ENCODE assay signal across 16 mouse cellular contexts in the genomic region with DNA sequence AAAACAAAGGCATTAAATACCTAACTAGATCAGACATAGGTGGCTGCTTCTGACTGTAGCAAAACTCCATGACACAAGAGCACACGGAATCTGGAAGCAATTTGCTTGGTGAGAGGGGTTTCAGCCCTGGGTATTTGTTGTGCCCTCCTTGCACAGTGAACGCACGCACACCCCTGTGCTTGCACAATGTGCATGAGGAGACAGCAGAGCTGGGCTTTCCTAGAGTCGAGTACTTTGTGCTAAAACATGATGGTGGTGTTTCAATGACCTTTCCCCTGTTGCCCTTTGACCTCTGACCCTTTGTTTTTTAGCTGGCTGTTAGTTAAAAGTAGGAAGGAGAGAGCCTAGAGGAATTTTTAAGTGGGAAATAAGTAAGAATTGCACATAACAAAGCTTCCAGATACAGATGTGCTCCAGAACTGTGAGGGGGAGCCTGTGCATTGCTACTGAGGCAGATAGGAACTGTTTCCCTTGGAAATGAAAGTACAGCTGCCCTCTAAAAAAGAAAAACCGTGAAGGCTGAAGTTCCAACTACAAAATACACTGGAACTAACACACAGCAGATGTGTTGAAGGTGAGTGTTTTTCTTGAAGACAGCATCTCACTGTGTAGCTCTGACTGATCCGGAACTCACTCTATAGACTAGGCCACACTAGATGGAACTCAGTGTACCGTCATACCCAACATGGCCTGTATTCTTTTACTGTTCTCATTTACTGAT.
DNase-seq lines count a peak whose midpoint lies in the region; ATAC-seq lines count a peak whose summit lies in the region.
"Had no signal": no experiment of that assay in that cellular context is flagged by ENCODE, and none has a peak within 500 bp of the region (broad histone marks: within the 10 kb centered on the region; RNA-seq: fewer than 3 reads in every experiment).

No protein-coding gene starts in this region.

- H3K9ac ChIP-seq in kidney, embryonic 14.5 days (ENCODE audit: low read depth, low read length): no peak overlapping the region
- H3K9ac ChIP-seq in limb, embryonic 12.5 days (replicated peaks): no peak overlapping the region; the same call in 1 of the 2 replicates
- no peak overlapping the region for H3K9ac ChIP-seq in heart, embryonic 12.5 days
- H3K9ac ChIP-seq: heart, embryonic 15.5 days; hindbrain, embryonic 14.5 days; lung, embryonic 15.5 days had no signal

- no peak overlapping the region for H3K4me2 ChIP-seq in kidney, embryonic 14.5 days (replicated peaks; ENCODE audit: low read depth, low read length)
- H3K4me2 ChIP-seq in limb, embryonic 12.5 days: no peak overlapping the region
- H3K4me2 ChIP-seq in heart, embryonic 12.5 days: no peak overlapping the region
- H3K4me2 ChIP-seq: heart, embryonic 15.5 days; hindbrain, embryonic 14.5 days; lung, embryonic 15.5 days had no signal

- peak; percentile 23 for DNase-seq in kidney, postnatal 14 days
- DNase-seq in ZHBTc4 (ENCODE audit: low read depth, low spot score): peak; percentile 33
- peak; percentile 67 for DNase-seq in embryonic facial prominence, embryonic 10.5 days (ENCODE audit: low spot score)
- no peak for DNase-seq in cerebellum, adult 11 months
- DNase-seq: adrenal gland, postnatal 10 days; cerebellum, adult 2 months; midbrain, embryonic 14.5 days; right cerebral cortex, postnatal 25 days had no signal

- no peak overlapping the region for H3K27ac ChIP-seq in kidney, embryonic 14.5 days (ENCODE audit: low read depth, low read length)
- peak overlapping the region; percentile 84 for H3K27ac ChIP-seq in embryonic facial prominence, embryonic 10.5 days (replicated peaks)
- peak overlapping the region; percentile 91 for H3K27ac ChIP-seq in limb, embryonic 12.5 days
- H3K27ac ChIP-seq in heart, embryonic 12.5 days (ENCODE audit: poor library complexity, severe bottlenecking): no peak overlapping the region; the same call in 1 of the 2 replicates
- H3K27ac ChIP-seq: hindbrain, embryonic 14.5 days; lung, embryonic 15.5 days had no signal

- no peak for ATAC-seq in kidney, embryonic 14.5 days (ENCODE audit: low FRiP score, low TSS enrichment)
- no peak; the same call in 1 of the 2 replicates for ATAC-seq in limb, embryonic 12.5 days (ENCODE audit: insufficient number of reproducible peaks, insufficient read depth, low FRiP score, low TSS enrichment, low read depth)
- ATAC-seq in heart, embryonic 12.5 days (ENCODE audit: insufficient number of reproducible peaks, low FRiP score): no peak
- ATAC-seq: intestine, embryonic 16.5 days had no signal

- no peaks in the 10 kb centered on the region for H3K9me3 ChIP-seq in kidney, embryonic 14.5 days (ENCODE audit: control insufficient read depth, low read length)
- H3K9me3 ChIP-seq in embryonic facial prominence, embryonic 10.5 days: no peaks in the 10 kb centered on the region
- no peaks in the 10 kb centered on the region for H3K9me3 ChIP-seq in limb, embryonic 12.5 days
- no peaks in the 10 kb centered on the region for H3K9me3 ChIP-seq in heart, embryonic 12.5 days (replicated peaks)
- H3K9me3 ChIP-seq: G1E; heart, embryonic 15.5 days; lung, embryonic 15.5 days had no signal

- no peaks in the 10 kb centered on the region for H3K27me3 ChIP-seq in kidney, embryonic 14.5 days (ENCODE audit: control insufficient read depth, insufficient read depth, low read length)
- H3K27me3 ChIP-seq in embryonic facial prominence, embryonic 10.5 days (replicated peaks; ENCODE audit: low read depth, poor library complexity, severe bottlenecking): no peaks in the 10 kb centered on the region
- H3K27me3 ChIP-seq in limb, embryonic 12.5 days: no peaks in the 10 kb centered on the region
- H3K27me3 ChIP-seq in heart, embryonic 12.5 days (replicated peaks): no peaks in the 10 kb centered on the region
- H3K27me3 ChIP-seq: heart, embryonic 15.5 days; lung, embryonic 15.5 days had no signal

- H3K36me3 ChIP-seq in kidney, embryonic 14.5 days (ENCODE audit: control insufficient read depth, insufficient read depth, low read length): no peaks in the 10 kb centered on the region
- no peaks in the 10 kb centered on the region for H3K36me3 ChIP-seq in embryonic facial prominence, embryonic 10.5 days (replicated peaks)
- H3K36me3 ChIP-seq in limb, embryonic 12.5 days: no peaks in the 10 kb centered on the region
- H3K36me3 ChIP-seq in heart, embryonic 12.5 days: no peaks in the 10 kb centered on the region
- H3K36me3 ChIP-seq: heart, embryonic 15.5 days; lung, embryonic 15.5 days had no signal

- 73% methylated on average over 7 of the region's 7 CpGs for WGBS in kidney, embryonic 14.5 days
- 35% methylated on average over 7 of the region's 7 CpGs for WGBS in embryonic facial prominence, embryonic 10.5 days
- 34% methylated on average over 7 of the region's 7 CpGs for WGBS in limb, embryonic 12.5 days
- WGBS in heart, embryonic 12.5 days: 77% methylated on average over 7 of the region's 7 CpGs

- H3K4me3 ChIP-seq in kidney, embryonic 14.5 days (ENCODE audit: low read length): no peak overlapping the region
- H3K4me3 ChIP-seq in embryonic facial prominence, embryonic 10.5 days: no peak overlapping the region
- H3K4me3 ChIP-seq in limb, embryonic 12.5 days (replicated peaks): no peak overlapping the region
- H3K4me3 ChIP-seq in heart, embryonic 12.5 days: no peak overlapping the region
- H3K4me3 ChIP-seq: heart, embryonic 15.5 days; lung, embryonic 15.5 days had no signal

- H3K4me1 ChIP-seq in kidney, embryonic 14.5 days (ENCODE audit: control insufficient read depth, insufficient read depth, low read length): peaks cover 12% of the 10 kb centered on the region; the same call in 1 of the 2 replicates
- H3K4me1 ChIP-seq in embryonic facial prominence, embryonic 10.5 days: peaks cover 81% of the 10 kb centered on the region
- peaks cover 83% of the 10 kb centered on the region for H3K4me1 ChIP-seq in limb, embryonic 12.5 days (replicated peaks)
- peaks cover 40% of the 10 kb centered on the region for H3K4me1 ChIP-seq in heart, embryonic 12.5 days (replicated peaks)

Comparison
In these comparisons a context has a peak if more than half of its experiments do, and no peak if none do; other contexts are left out.
1. H3K27ac ChIP-seq: peak in embryonic facial prominence, embryonic 10.5 days (single experiment) and limb, embryonic 12.5 days (single experiment); none in kidney, embryonic 14.5 days (single experiment) and heart, embryonic 12.5 days (single experiment).